Mouse (Mus musculus) left cerebral cortex, postnatal 10 days (tissue): ENCODE results near the gene Chd9. TPM values are rescaled to one million over a fixed set of nuclear protein-coding genes. Genes with fewer than 3 reads are reported as not detected.

Source experiments
- DNase-seq, 2 experiments: peaks; one replicate each; pipeline ENCODE4 v3.0.0; 2021 to 2022; ENCODE audit warnings: low spot score in 2 of 2, mixed read lengths in 1 of 2; ENCODE audit errors: extremely low spot score in 1 of 2
- intact Hi-C: fragments of 180-260 bp; cut with DNase I; formaldehyde crosslinking; loops from one replicate; pipeline ENCODE4 v1.15.1; 2025
- microRNA-seq: library from miRNA; unstranded; fragments of <30 nt; microRNA quantifications from one replicate; pipeline ENCODE4 v1.2.0, GENCODE M21; 2022
- total RNA-seq, 2 experiments: library from RNA; stranded (reverse); gene quantifications; 2 replicates each; pipeline ENCODE4 v1.2.3; 2021

Chd9 gene
- total RNA-seq, 2 experiments from 2014 or later: 97.6 to 104 TPM

DNA sequence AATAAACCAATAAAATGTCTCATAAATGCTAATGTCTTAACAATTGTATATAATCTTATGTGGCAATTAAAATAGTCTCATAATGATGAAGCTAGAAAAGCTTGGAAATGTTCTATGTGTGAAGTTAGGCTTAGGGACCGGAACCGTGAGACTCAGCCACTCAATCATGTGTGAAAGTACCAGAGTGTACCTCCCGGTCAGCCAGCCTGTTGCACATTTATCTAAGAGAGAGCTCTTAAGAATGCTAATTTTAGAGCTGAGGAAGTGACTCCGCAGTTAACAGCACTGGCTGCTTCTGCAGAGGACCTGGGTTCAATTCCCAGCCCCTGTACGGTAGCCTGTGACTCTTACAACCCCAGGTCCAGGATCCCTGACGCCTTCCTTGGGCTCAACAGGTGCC, 270.0 kb downstream of the Chd9 start:
- DNase-seq: no peak
- intact Hi-C loops: no loop called here

Small RNA genes within 50 kb of the gene (microRNA-seq; reads per million reads assigned to microRNA genes)
- not detected for gene Gm44382

Other genes with a start within 250 kb of the Chd9 start
- under 1 TPM; 0.47 to 0.73 TPM for gene Gm19935, start 11.0 kb upstream of the Chd9 start, total RNA-seq
- 10 to 100 TPM; 28.7 to 32.0 TPM for gene Rbl2, start 241.7 kb downstream of the Chd9 start, total RNA-seq